Mouse (Mus musculus): ENCODE results near the gene Pik3r5. TPM values are rescaled to one million over a fixed set of nuclear protein-coding genes. Genes with fewer than 3 reads are reported as not detected.

The Pik3r5 gene
- polyA plus RNA-seq, 1 experiment from 2014 or later = 0.26 TPM

GRCm38 (mm10) chr11:68497081-68497480 lies 65.2 kb downstream of the Pik3r5 start:
- no peak for ATAC-seq
- H3K27me3 ChIP-seq (replicated peaks; ENCODE audit: control insufficient read depth, insufficient read depth, low read length) = no peaks in the 10 kb centered on the region
- no peaks in the 10 kb centered on the region for H3K36me3 ChIP-seq (ENCODE audit: control insufficient read depth, insufficient read depth, low read length)
- H3K4me3 ChIP-seq (ENCODE audit: low read length) = no peak overlapping the region
- no peak overlapping the region for H3K9ac ChIP-seq (ENCODE audit: low read depth, low read length)
- no peaks in the 10 kb centered on the region for H3K9me3 ChIP-seq (ENCODE audit: control insufficient read depth, low read length)
- H3K4me1 ChIP-seq (ENCODE audit: control insufficient read depth, insufficient read depth, low read depth, low read length) = no peaks in the 10 kb centered on the region
- 84% methylated on average over 6 of the region's 6 CpGs for WGBS
- H3K27ac ChIP-seq (ENCODE audit: low read depth, low read length) = no peak overlapping the region
- H3K4me2 ChIP-seq (ENCODE audit: low read length) = no peak overlapping the region

- no peak for ATAC-seq
- Histone ChIP-seq H3K27me3 (replicated peaks; ENCODE audit: control insufficient read depth, insufficient read depth, low read length) (no peaks in the 10 kb centered on the region), H3K27ac (ENCODE audit: low read depth, low read length) (no peak overlapping the region), H3K9me3 (ENCODE audit: control insufficient read depth, low read length) (no peaks in the 10 kb centered on the region), H3K4me1 (ENCODE audit: control insufficient read depth, insufficient read depth, low read depth, low read length) (no peaks in the 10 kb centered on the region), H3K4me3 (ENCODE audit: low read length) (no peak overlapping the region), H3K9ac (ENCODE audit: low read depth, low read length) (no peak overlapping the region), H3K36me3 (ENCODE audit: control insufficient read depth, insufficient read depth, low read length) (no peaks in the 10 kb centered on the region), H3K4me2 (ENCODE audit: low read length) (no peak overlapping the region)
- WGBS = 95% methylated on average over 11 of the region's 11 CpGs
Observed at GRCm38 (mm10) chr11:68498517-68498916, 66.6 kb downstream of the Pik3r5 start.

- 61% methylated on average over 8 of the region's 8 CpGs for WGBS
- no peak overlapping the region for H3K27ac ChIP-seq (ENCODE audit: low read depth, low read length)
- no peak for ATAC-seq
- no peaks in the 10 kb centered on the region for H3K4me1 ChIP-seq (ENCODE audit: control insufficient read depth, insufficient read depth, low read depth, low read length)
- no peak overlapping the region for H3K4me3 ChIP-seq (ENCODE audit: low read length)
- H3K9ac ChIP-seq (ENCODE audit: low read depth, low read length) = no peak overlapping the region
- H3K36me3 ChIP-seq (ENCODE audit: control insufficient read depth, insufficient read depth, low read length) = no peaks in the 10 kb centered on the region
- H3K27me3 ChIP-seq (replicated peaks; ENCODE audit: control insufficient read depth, insufficient read depth, low read length) = no peaks in the 10 kb centered on the region
- H3K9me3 ChIP-seq (ENCODE audit: control insufficient read depth, low read length) = no peaks in the 10 kb centered on the region
- no peak overlapping the region for H3K4me2 ChIP-seq (ENCODE audit: low read length)
Observed at GRCm38 (mm10) chr11:68498999-68499699, 67.2 kb downstream of the Pik3r5 start.

DNA sequence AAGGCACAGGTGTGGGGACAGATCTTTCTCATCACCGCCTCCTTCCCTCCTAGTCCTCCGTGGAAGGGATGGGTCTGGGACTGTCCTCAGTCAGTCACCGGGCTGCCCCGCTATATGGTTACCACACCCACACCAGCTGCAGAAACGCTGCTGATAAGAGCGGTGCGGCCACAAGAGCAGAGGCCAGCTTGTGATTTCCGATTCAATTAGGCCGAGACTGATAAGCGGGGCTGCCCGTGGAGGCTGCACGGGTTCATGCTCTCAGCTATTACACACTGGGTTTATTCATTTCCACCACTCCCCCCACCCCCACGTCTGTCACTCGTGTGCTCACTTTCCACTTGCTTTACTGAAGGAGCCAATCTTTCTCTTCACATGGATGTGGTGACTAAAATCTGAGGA lies 69.0 kb downstream of the Pik3r5 start:
- 69% methylated on average over 14 of the region's 14 CpGs for WGBS
- H3K27me3 ChIP-seq (replicated peaks; ENCODE audit: control insufficient read depth, insufficient read depth, low read length) = no peaks in the 10 kb centered on the region
- no peaks in the 10 kb centered on the region for H3K9me3 ChIP-seq (ENCODE audit: control insufficient read depth, low read length)
- no peaks in the 10 kb centered on the region for H3K4me1 ChIP-seq (ENCODE audit: control insufficient read depth, insufficient read depth, low read depth, low read length)
- H3K36me3 ChIP-seq (ENCODE audit: control insufficient read depth, insufficient read depth, low read length) = no peaks in the 10 kb centered on the region
- no peak for ATAC-seq
- H3K4me3 ChIP-seq (ENCODE audit: low read length) = no peak overlapping the region
- no peak overlapping the region for H3K27ac ChIP-seq (ENCODE audit: low read depth, low read length)
- H3K9ac ChIP-seq (ENCODE audit: low read depth, low read length) = no peak overlapping the region
- no peak overlapping the region for H3K4me2 ChIP-seq (ENCODE audit: low read length)

GRCm38 (mm10) chr11:68502408-68502807 lies 70.5 kb downstream of the Pik3r5 start:
- H3K4me2 ChIP-seq (ENCODE audit: low read length) = no peak overlapping the region
- H3K9ac ChIP-seq (ENCODE audit: low read depth, low read length) = no peak overlapping the region
- no peak overlapping the region for H3K27ac ChIP-seq (ENCODE audit: low read depth, low read length)
- no peaks in the 10 kb centered on the region for H3K9me3 ChIP-seq (ENCODE audit: control insufficient read depth, low read length)
- 75% methylated on average over 2 of the region's 2 CpGs for WGBS
- H3K4me1 ChIP-seq (ENCODE audit: control insufficient read depth, insufficient read depth, low read depth, low read length) = no peaks in the 10 kb centered on the region
- no peak for ATAC-seq
- H3K27me3 ChIP-seq (replicated peaks; ENCODE audit: control insufficient read depth, insufficient read depth, low read length) = no peaks in the 10 kb centered on the region
- no peak overlapping the region for H3K4me3 ChIP-seq (ENCODE audit: low read length)
- no peaks in the 10 kb centered on the region for H3K36me3 ChIP-seq (ENCODE audit: control insufficient read depth, insufficient read depth, low read length)

GRCm38 (mm10) chr11:68502902-68503629 lies 71.1 kb downstream of the Pik3r5 start, which contains the start of gene Pik3r6:
Gene Pik3r6 (plus strand): TSS chr11:68503019.
- Histone ChIP-seq H3K4me1 (ENCODE audit: control insufficient read depth, insufficient read depth, low read depth, low read length) (no peaks in the 10 kb centered on the region), H3K9me3 (ENCODE audit: control insufficient read depth, low read length) (no peaks in the 10 kb centered on the region), H3K4me2 (ENCODE audit: low read length) (peak within 1 kb of the TSS; percentile 12; the same call in 1 of the 2 replicates), H3K9ac (ENCODE audit: low read depth, low read length) (no peak within 1 kb of the TSS), H3K27me3 (replicated peaks; ENCODE audit: control insufficient read depth, insufficient read depth, low read length) (no peaks in the 10 kb centered on the region), H3K36me3 (ENCODE audit: control insufficient read depth, insufficient read depth, low read length) (no peaks in the 10 kb centered on the region), H3K27ac (ENCODE audit: low read depth, low read length) (no peak within 1 kb of the TSS), H3K4me3 (ENCODE audit: low read length) (0 out of 2 replicates have a peak within 1 kb of the TSS, but pooled peaks have one; percentile 5)
- 85% methylated on average over 8 of the region's 8 CpGs for WGBS
- ATAC-seq = no peak

GRCm38 (mm10) chr11:68504913-68505312 lies 73.0 kb downstream of the Pik3r5 start:
- WGBS = 85% methylated on average over 11 of the region's 11 CpGs
- H3K27ac ChIP-seq (ENCODE audit: low read depth, low read length) = no peak overlapping the region
- H3K27me3 ChIP-seq (replicated peaks; ENCODE audit: control insufficient read depth, insufficient read depth, low read length) = no peaks in the 10 kb centered on the region
- no peak overlapping the region for H3K4me3 ChIP-seq (ENCODE audit: low read length)
- no peak overlapping the region for H3K9ac ChIP-seq (ENCODE audit: low read depth, low read length)
- H3K4me1 ChIP-seq (ENCODE audit: control insufficient read depth, insufficient read depth, low read depth, low read length) = no peaks in the 10 kb centered on the region
- H3K36me3 ChIP-seq (ENCODE audit: control insufficient read depth, insufficient read depth, low read length) = no peaks in the 10 kb centered on the region
- no peak overlapping the region for H3K4me2 ChIP-seq (ENCODE audit: low read length)
- no peak for ATAC-seq
- no peaks in the 10 kb centered on the region for H3K9me3 ChIP-seq (ENCODE audit: control insufficient read depth, low read length)

- Histone ChIP-seq H3K27me3 (replicated peaks; ENCODE audit: control insufficient read depth, insufficient read depth, low read length) (no peaks in the 10 kb centered on the region), H3K4me2 (ENCODE audit: low read length) (no peak overlapping the region), H3K4me3 (ENCODE audit: low read length) (no peak overlapping the region), H3K27ac (ENCODE audit: low read depth, low read length) (no peak overlapping the region), H3K4me1 (ENCODE audit: control insufficient read depth, insufficient read depth, low read depth, low read length) (no peaks in the 10 kb centered on the region), H3K36me3 (ENCODE audit: control insufficient read depth, insufficient read depth, low read length) (no peaks in the 10 kb centered on the region), H3K9me3 (ENCODE audit: control insufficient read depth, low read length) (no peaks in the 10 kb centered on the region), H3K9ac (ENCODE audit: low read depth, low read length) (no peak overlapping the region)
- no peak for ATAC-seq
- WGBS = 91% methylated on average over 7 of the region's 7 CpGs
Observed at GRCm38 (mm10) chr11:68507246-68507645, 75.3 kb downstream of the Pik3r5 start.

GRCm38 (mm10) chr11:68508619-68509018 lies 76.7 kb downstream of the Pik3r5 start:
- H3K27me3 ChIP-seq (replicated peaks; ENCODE audit: control insufficient read depth, insufficient read depth, low read length) = no peaks in the 10 kb centered on the region
- ATAC-seq = no peak
- no peaks in the 10 kb centered on the region for H3K36me3 ChIP-seq (ENCODE audit: control insufficient read depth, insufficient read depth, low read length)
- H3K9ac ChIP-seq (ENCODE audit: low read depth, low read length) = no peak overlapping the region
- H3K27ac ChIP-seq (ENCODE audit: low read depth, low read length) = no peak overlapping the region
- no peaks in the 10 kb centered on the region for H3K4me1 ChIP-seq (ENCODE audit: control insufficient read depth, insufficient read depth, low read depth, low read length)
- WGBS = 73% methylated on average over 5 of the region's 5 CpGs
- no peak overlapping the region for H3K4me3 ChIP-seq (ENCODE audit: low read length)
- H3K4me2 ChIP-seq (ENCODE audit: low read length) = no peak overlapping the region
- H3K9me3 ChIP-seq (ENCODE audit: control insufficient read depth, low read length) = no peaks in the 10 kb centered on the region

All from hindbrain, embryonic 16.5 days (tissue).